Mouse (Mus musculus): ENCODE results near the gene Olfr1186.
"Not testable (repeated sequence)": the region's sequence is repeated elsewhere in the genome, so short reads cannot be mapped to it uniquely, and the experiment has no call there.

Gene Olfr1186

GRCm38 (mm10) chr2:88518251-88518650 lies at the start of gene Olfr1186:
TSS of gene Olfr1186 (plus strand) at chr2:88518551.
- DNase-seq: no peak

GRCm38 (mm10) chr2:88483298-88483697 lies 35.1 kb upstream of the Olfr1186 start, which contains the start of gene Olfr1184:
TSS of gene Olfr1184 (plus strand) at chr2:88483598.
- DNase-seq: no peak

- DNase-seq: no peak
These were observed 25.3 kb upstream of the Olfr1186 start, which contains the start of gene Olfr1185-ps1 for GRCm38 (mm10) chr2:88493020-88493419. TSS of gene Olfr1185-ps1 (plus strand) at chr2:88493320.

- DNase-seq: no peak
These were observed 7.4 kb downstream of the Olfr1186 start for GRCm38 (mm10) chr2:88525720-88526119.

GRCm38 (mm10) chr2:88556635-88557034 lies 38.3 kb downstream of the Olfr1186 start, which contains the start of gene Olfr1188:
TSS of gene Olfr1188 (plus strand) at chr2:88556935.
- DNase-seq: no peak

- not testable (repeated sequence) for DNase-seq
These were observed 54.3 kb downstream of the Olfr1186 start for GRCm38 (mm10) chr2:88572696-88573095.
